Comparison of ENCODE assay signal across 9 mouse cellular contexts in the genomic region with DNA sequence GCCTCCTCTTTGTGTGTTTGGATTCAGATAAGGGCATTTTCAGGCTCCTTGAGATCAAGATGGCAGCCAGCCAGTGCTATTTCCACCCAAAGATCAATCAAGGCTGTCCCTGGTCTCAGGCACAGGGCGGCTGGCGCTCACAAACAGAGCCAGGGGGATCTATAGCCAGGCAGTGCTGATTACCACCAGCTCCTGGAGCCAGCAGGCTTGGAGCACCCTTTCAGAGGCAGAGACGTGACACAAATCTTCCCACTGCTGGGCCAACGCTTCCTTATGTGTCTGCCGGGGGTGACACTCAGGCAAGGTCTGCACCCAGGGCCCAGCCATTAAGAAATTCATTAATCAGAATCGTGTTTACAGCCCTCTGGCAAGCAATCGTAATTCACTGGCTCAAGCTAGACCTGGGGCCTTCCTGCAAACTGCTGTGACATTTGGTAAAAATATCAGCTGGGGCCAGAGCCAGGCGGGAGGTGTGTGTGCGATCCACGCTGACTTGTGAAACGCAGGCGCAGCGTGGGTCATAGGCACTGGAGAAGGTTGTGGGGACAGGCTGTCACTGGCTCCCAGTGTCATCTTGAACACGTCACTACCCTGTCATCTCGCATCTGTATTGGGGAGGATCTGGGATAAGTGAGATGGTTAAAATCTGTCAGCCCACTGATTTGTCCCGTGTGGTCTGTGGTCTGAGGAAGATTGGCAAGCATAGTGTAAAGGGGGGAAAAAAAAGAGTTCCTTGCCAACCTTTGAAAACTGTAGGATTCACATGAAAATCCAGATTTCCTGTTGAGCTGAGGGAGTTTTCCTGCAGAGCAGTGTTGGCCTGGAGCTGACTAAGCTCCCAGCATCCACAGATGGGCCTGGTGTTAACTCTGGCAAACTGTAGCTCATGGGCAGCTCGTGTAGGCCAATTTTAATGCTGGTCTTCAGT. TPM values are rescaled to one million over a fixed set of nuclear protein-coding genes. Genes with fewer than 3 reads are reported as not detected.
DNase-seq lines count a peak whose midpoint lies in the region; ATAC-seq lines count a peak whose summit lies in the region.
"Had no signal": no experiment of that assay in that cellular context is flagged by ENCODE, and none has a peak within 500 bp of the region (broad histone marks: within the 10 kb centered on the region; RNA-seq: fewer than 3 reads in every experiment).

No protein-coding gene starts in this region.

- peaks cover 48% of the 10 kb centered on the region for H3K27me3 ChIP-seq in embryonic facial prominence, embryonic 13.5 days
- peaks cover 98% of the 10 kb centered on the region for H3K27me3 ChIP-seq in heart, embryonic 16.5 days (ENCODE audit: control insufficient read depth, insufficient read depth, low read length)
- H3K27me3 ChIP-seq in midbrain, embryonic 14.5 days (ENCODE audit: control insufficient read depth, insufficient read depth, low read length) = peaks cover 5% of the 10 kb centered on the region; the same call in 1 of the 2 replicates

- no peak for ATAC-seq in embryonic facial prominence, embryonic 13.5 days (ENCODE audit: insufficient number of reproducible peaks, insufficient read depth, low FRiP score, low TSS enrichment, low read depth)
- ATAC-seq in heart, embryonic 16.5 days (replicated peaks; ENCODE audit: extremely low read depth, insufficient read depth, low FRiP score) = peak; percentile 57
- no peak for ATAC-seq in midbrain, embryonic 14.5 days (ENCODE audit: low FRiP score, low TSS enrichment)

- DNase-seq in adrenal gland, postnatal 14 days = peak; percentile 69
- peak; percentile 75 for DNase-seq in kidney, postnatal 14 days
- peak; percentile 43 for DNase-seq in midbrain, embryonic 14.5 days
- no peak for DNase-seq in ovary, postnatal 14 days (ENCODE audit: low spot score)
- DNase-seq in retina, embryonic 14.5 days (ENCODE audit: low spot score) = no peak
- no peak for DNase-seq in left cerebral cortex, postnatal 14 days (ENCODE audit: low spot score in 2 of 2)

- peak overlapping the region; percentile 48 for H3K27ac ChIP-seq in embryonic facial prominence, embryonic 13.5 days
- H3K27ac ChIP-seq in heart, embryonic 16.5 days (ENCODE audit: low read length) = peak overlapping the region; percentile 71
- peak overlapping the region; percentile 20; the same call in 1 of the 2 replicates for H3K27ac ChIP-seq in midbrain, embryonic 14.5 days (replicated peaks; ENCODE audit: low read depth, low read length)
- H3K27ac ChIP-seq: liver, embryonic 14.5 days had no signal

- WGBS in embryonic facial prominence, embryonic 13.5 days = 43% methylated on average over 17 of the region's 17 CpGs
- 29% methylated on average over 17 of the region's 17 CpGs for WGBS in heart, embryonic 16.5 days
- 52% methylated on average over 17 of the region's 17 CpGs for WGBS in midbrain, embryonic 14.5 days

- H3K4me2 ChIP-seq in embryonic facial prominence, embryonic 13.5 days = no peak overlapping the region
- no peak overlapping the region for H3K4me2 ChIP-seq in heart, embryonic 16.5 days (ENCODE audit: low read depth, low read length)
- H3K4me2 ChIP-seq in midbrain, embryonic 14.5 days (ENCODE audit: low read length) = no peak overlapping the region

- intact Hi-C loops in left cerebral cortex, postnatal 14 days (cut with DNase I) = no loop called here

- peaks cover 51% of the 10 kb centered on the region for H3K4me1 ChIP-seq in embryonic facial prominence, embryonic 13.5 days
- H3K4me1 ChIP-seq in heart, embryonic 16.5 days (ENCODE audit: control insufficient read depth, insufficient read depth, low read length) = peaks cover 20% of the 10 kb centered on the region
- H3K4me1 ChIP-seq in midbrain, embryonic 14.5 days (ENCODE audit: control insufficient read depth, insufficient read depth, low read length) = peaks cover 33% of the 10 kb centered on the region

- H3K9me3 ChIP-seq in embryonic facial prominence, embryonic 13.5 days = no peaks in the 10 kb centered on the region
- H3K9me3 ChIP-seq in heart, embryonic 16.5 days (replicated peaks; ENCODE audit: control insufficient read depth, low read length) = peaks cover 6% of the 10 kb centered on the region; the same call in 1 of the 2 replicates
- H3K9me3 ChIP-seq in midbrain, embryonic 14.5 days (ENCODE audit: control insufficient read depth, low read length) = no peaks in the 10 kb centered on the region

- H3K36me3 ChIP-seq in embryonic facial prominence, embryonic 13.5 days = no peaks in the 10 kb centered on the region
- no peaks in the 10 kb centered on the region for H3K36me3 ChIP-seq in heart, embryonic 16.5 days (ENCODE audit: control insufficient read depth, insufficient read depth)
- H3K36me3 ChIP-seq in midbrain, embryonic 14.5 days (ENCODE audit: control insufficient read depth, insufficient read depth, low read length) = no peaks in the 10 kb centered on the region

- H3K9ac ChIP-seq in embryonic facial prominence, embryonic 13.5 days = 0 out of 2 replicates have a peak overlapping the region, but pooled peaks have one; percentile 40
- no peak overlapping the region for H3K9ac ChIP-seq in heart, embryonic 16.5 days (ENCODE audit: low read length)
- H3K9ac ChIP-seq in midbrain, embryonic 14.5 days (replicated peaks; ENCODE audit: low read length) = no peak overlapping the region
- H3K9ac ChIP-seq: liver, embryonic 14.5 days had no signal

- H3K4me3 ChIP-seq in embryonic facial prominence, embryonic 13.5 days = no peak overlapping the region
- no peak overlapping the region for H3K4me3 ChIP-seq in heart, embryonic 16.5 days (ENCODE audit: low read length)
- H3K4me3 ChIP-seq in midbrain, embryonic 14.5 days (replicated peaks; ENCODE audit: low read depth, low read length) = no peak overlapping the region

RNA-seq across cellular contexts. Expression of gene Tle3, which starts 56.5 kb away (rescaled TPM):
- total RNA-seq in adrenal gland, postnatal 14 days (2021) = 98.9 and 107 TPM in 2 replicates
- polyA plus RNA-seq in embryonic facial prominence, embryonic 13.5 days (2015; fragmentation: Nextera tagmentation; extraction: Ambion mirVana) = 38.9 and 39.5 TPM in 2 replicates
- 9.8 and 10.8 TPM in 2 replicates for polyA plus RNA-seq in heart, embryonic 16.5 days (2015; fragmentation: Nextera tagmentation; extraction: Ambion mirVana)
- polyA plus RNA-seq in midbrain, embryonic 14.5 days (2014; fragmentation: Nextera tagmentation; extraction: Ambion mirVana) = 36.4 and 43.8 TPM in 2 replicates
- 10 to 100 TPM; 81.7 to 98.0 TPM for total RNA-seq in left cerebral cortex, postnatal 14 days (2021)

Comparison
In these comparisons a context has a peak if more than half of its experiments do, and no peak if none do; other contexts are left out.
1. DNase-seq: peak in adrenal gland, postnatal 14 days (single experiment), kidney, postnatal 14 days (single experiment) and midbrain, embryonic 14.5 days (single experiment); none in ovary, postnatal 14 days (single experiment), retina, embryonic 14.5 days (single experiment) and left cerebral cortex, postnatal 14 days (0 of 2).
2. H3K27ac ChIP-seq: peak in every context shown above with its lines; median percentile 71 in heart, embryonic 16.5 days; 48 in embryonic facial prominence, embryonic 13.5 days; 20 in midbrain, embryonic 14.5 days.